Mouse (Mus musculus) effector memory CD4-positive, alpha-beta T cell, adult 7 months (primary cell): ENCODE measurements around the gene Casd1. TPM values are rescaled to one million over a fixed set of nuclear protein-coding genes. Genes with fewer than 3 reads are reported as not detected.

ENCODE experiments used
- polyA plus RNA-seq: library from polyadenylated mRNA; unstranded; fragments of 100-300 nt; shearing (Covaris generic); gene quantifications from one replicate; pipeline ENCODE4 v1.2.1, GENCODE M21; 2017

The Casd1 gene
- 20.2 TPM for polyA plus RNA-seq

GRCm38 (mm10) chr6:4600658-4601296, at the start of gene Casd1:
TSS of gene Casd1 (plus strand) at chr6:4600839.

Other genes starting within 250 kb of the Casd1 start
- 0.13 TPM for gene Col1a2, start 96.0 kb upstream of the Casd1 start, polyA plus RNA-seq
- gene Sgce, start 146.4 kb downstream of the Casd1 start, polyA plus RNA-seq = 0.51 TPM
- not detected for gene Peg10, start 146.5 kb downstream of the Casd1 start, polyA plus RNA-seq